Mouse (Mus musculus) spleen, adult 2 months (tissue): ENCODE data around the gene Plekha6.

ENCODE experiments used
- CTCF ChIP-seq: fragments of 200-500 bp; IDR thresholded peaks from 2 replicates; pipeline ENCODE4 v1.5.1; 2011; ENCODE audit warnings: mild to moderate bottlenecking, inconsistent platforms; ENCODE audit not compliant: insufficient read depth, insufficient read length, insufficient replicate concordance; ENCODE audit errors: extremely low read depth
- POLR2A ChIP-seq: fragments of 200-500 bp; IDR thresholded peaks from 2 replicates; pipeline ENCODE4 v1.6.1; 2011; ENCODE audit warnings: low read depth, low read length, inconsistent platforms

- TF ChIP-seq CTCF (no peak), POLR2A (no peak)
Measured at GRCm38 (mm10) chr1:133265114-133265766, 101.2 kb downstream of the Plekha6 start.
